Mouse (Mus musculus) liver, adult 2 months (tissue): ENCODE measurements around the gene Ptdss2.
A peak's percentile ranks its signal among the peaks of the same experiment; 100 is the strongest.

Source experiments
- CTCF ChIP-seq: fragments of 200-500 bp; IDR thresholded peaks from 2 replicates; pipeline ENCODE4 v1.5.1; 2011; ENCODE audit warnings: low read depth, low read length, control low read depth
- POLR2A ChIP-seq: fragments of 200-500 bp; IDR thresholded peaks from 2 replicates; pipeline ENCODE4 v1.6.1; 2011; ENCODE audit warnings: low read length, control low read depth; ENCODE audit not compliant: insufficient read depth; ENCODE audit errors: extremely low read depth

DNA sequence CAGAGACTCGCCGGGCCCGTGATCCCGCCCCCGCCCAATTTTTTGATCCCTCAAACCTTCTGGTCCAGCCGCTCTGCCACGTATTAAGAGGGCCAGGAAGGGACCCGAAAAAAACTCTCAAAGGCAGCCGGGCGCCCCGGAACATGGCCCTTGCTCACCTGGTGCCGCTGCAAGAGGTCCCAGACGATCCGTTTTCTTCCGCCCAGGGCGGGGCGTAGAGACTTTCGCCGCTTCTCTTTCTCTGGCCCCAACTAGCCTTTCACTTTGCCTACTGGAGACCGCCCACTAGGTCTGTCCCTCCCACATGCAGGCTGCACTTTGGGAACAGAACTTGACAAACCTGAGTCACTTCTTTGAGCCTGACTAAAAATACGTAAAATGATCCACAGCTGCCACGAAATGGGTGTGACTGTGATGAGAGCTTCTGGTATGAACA lies 46.4 kb downstream of the Ptdss2 start:
- TF ChIP-seq POLR2A (0 out of 2 replicates have a peak, but pooled peaks have one; percentile 47), CTCF (no peak)
